Mouse (Mus musculus): ENCODE measurements at regions not wholly inside any gene's neighbourhood (a gene's known extent, or its start where the extent isn't known, plus 50 kb on each side); places are given as distances from the start of the nearest gene placed in this dataset.
A peak's percentile ranks its signal among the peaks of the same experiment; 100 is the strongest.

DNA sequence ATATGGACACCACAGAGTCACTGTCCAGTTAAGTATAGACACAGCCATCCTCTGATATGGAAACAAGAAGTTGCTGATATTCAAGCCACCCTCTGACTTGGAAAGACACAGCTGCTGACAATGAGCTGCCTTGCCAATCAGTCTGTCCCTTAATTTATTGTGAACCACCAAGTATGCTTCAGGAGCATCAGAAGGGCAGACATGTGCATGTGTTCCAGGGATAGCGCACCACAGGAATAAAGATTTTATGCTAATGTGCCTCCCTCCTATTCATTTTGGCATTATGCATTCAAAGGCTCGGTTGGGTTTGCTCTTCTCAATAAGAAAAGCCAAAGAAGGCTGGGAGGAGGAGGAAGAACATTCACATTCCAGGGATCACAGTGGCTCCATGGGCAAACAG lies 120.0 kb upstream of the Tmtc1 start:
- 71% methylated on average over 2 of the region's 2 CpGs for WGBS

DNA sequence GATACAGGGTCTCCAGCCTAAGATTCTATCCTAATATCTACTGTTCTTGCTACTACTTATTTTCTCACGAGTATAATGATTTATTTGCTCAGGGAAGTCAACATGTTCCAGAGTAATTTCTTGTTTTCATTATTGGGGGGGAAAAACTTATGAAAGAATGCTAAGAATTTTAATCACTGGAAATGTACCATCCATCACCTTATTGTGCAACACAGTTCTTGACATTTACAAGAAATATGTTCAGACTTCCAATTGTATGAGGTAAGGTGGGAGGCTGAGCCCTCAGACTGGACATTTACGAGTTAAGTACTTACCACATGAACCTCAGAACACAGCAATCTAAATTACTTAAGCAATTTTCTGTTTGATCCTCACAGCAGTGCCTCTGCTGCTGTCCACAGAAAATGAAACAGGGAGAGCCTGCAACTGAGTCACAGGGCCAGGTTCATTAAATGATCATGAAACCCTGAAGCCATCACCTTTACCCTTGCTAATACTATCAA lies 118.1 kb upstream of the Tmtc1 start:
- no peak overlapping the region for H3K4me2 ChIP-seq (replicated peaks)
- 35% methylated on average over 2 of the region's 2 CpGs for WGBS
- no peak overlapping the region for H3K27ac ChIP-seq (replicated peaks)
- H3K9ac ChIP-seq = no peak overlapping the region
- no peak for ATAC-seq (ENCODE audit: insufficient number of reproducible peaks, low FRiP score, low TSS enrichment, low read depth)
- H3K4me3 ChIP-seq (replicated peaks) = no peak overlapping the region
- no peaks in the 10 kb centered on the region for H3K9me3 ChIP-seq (replicated peaks)
- no peaks in the 10 kb centered on the region for H3K36me3 ChIP-seq
- H3K4me1 ChIP-seq = no peaks in the 10 kb centered on the region
- no peaks in the 10 kb centered on the region for H3K27me3 ChIP-seq

More for the DNA sequence above, 120.0 kb upstream of the Tmtc1 start:
- no peaks in the 10 kb centered on the region for H3K4me1 ChIP-seq
- H3K27ac ChIP-seq (replicated peaks) = no peak overlapping the region
- H3K9me3 ChIP-seq (replicated peaks) = no peaks in the 10 kb centered on the region
- no peak overlapping the region for H3K4me3 ChIP-seq (replicated peaks)
- no peak overlapping the region for H3K9ac ChIP-seq
- H3K36me3 ChIP-seq = no peaks in the 10 kb centered on the region
- ATAC-seq (ENCODE audit: insufficient number of reproducible peaks, low FRiP score, low TSS enrichment, low read depth) = no peak
- H3K4me2 ChIP-seq (replicated peaks) = no peak overlapping the region
- no peaks in the 10 kb centered on the region for H3K27me3 ChIP-seq

DNA sequence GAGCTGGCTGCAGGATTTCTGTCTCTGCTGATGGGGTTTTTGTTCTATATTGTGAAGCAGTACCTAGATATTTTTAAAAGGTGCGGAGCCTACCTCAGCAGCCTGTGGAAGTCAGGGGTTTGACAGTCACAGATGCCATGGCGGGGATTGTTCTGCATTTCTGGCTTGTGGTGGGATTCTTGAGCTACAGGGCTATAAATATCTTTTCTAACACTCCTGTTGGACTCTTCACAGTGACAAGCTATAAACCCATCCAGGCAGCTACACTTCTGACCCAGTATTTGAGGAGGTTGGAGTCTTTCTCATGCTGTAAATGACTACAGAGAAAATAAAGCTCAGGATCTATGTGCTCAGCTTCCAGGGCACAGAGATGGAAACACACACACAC lies 112.3 kb upstream of the Tmtc1 start:
- H3K27ac ChIP-seq (replicated peaks) = peak overlapping the region; percentile 83
- ATAC-seq (ENCODE audit: insufficient number of reproducible peaks, low FRiP score, low TSS enrichment, low read depth) = no peak
- no peaks in the 10 kb centered on the region for H3K9me3 ChIP-seq (replicated peaks)
- H3K9ac ChIP-seq = no peak overlapping the region
- H3K27me3 ChIP-seq = no peaks in the 10 kb centered on the region
- no peaks in the 10 kb centered on the region for H3K36me3 ChIP-seq
- H3K4me2 ChIP-seq (replicated peaks) = no peak overlapping the region
- 75% methylated on average over 2 of the region's 2 CpGs for WGBS
- H3K4me3 ChIP-seq (replicated peaks) = no peak overlapping the region
- 0 out of 2 replicates have a peak, but pooled peaks cover 10% of the 10 kb centered on the region for H3K4me1 ChIP-seq

DNA sequence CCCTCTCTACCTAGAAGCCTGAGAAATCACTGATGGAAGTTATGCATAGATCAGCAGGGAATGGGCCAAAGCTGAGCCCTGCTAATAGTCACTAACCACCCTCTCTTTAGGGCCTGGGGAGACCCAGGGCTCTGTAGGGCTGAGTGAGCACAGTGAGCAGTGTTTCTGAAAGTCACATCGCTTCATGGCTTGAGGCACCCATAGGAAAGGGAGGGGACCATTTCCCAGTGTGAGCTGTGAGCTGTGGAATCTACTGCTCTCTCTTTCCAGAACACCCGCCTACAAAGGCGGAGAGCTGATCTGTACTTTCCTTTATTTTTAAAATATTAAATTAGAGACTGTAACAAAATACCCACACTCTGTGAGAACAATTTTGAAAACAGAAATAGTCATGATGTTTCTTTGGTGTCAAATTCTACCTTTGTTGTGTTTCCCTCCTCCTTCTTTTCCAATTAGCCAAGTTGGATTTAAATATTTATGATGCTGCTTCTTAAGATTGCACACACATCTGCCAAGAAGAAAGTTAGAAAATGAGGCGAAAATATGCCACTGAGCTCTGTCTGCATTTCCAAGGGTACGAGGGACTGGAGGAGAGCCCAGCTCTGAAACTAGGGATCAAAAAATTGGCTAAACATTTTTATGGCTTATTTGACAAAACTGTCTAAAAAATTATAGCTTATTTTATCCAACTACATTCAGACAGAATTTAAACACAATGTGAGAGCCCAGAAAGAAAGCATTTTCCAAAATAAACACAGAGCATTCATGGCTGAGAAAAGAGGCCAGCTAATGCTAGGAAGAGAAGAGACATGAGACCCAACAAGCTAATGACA lies 111.7 kb upstream of the Tmtc1 start:
- H3K36me3 ChIP-seq = no peaks in the 10 kb centered on the region
- 37% methylated on average over 5 of the region's 5 CpGs for WGBS
- peak overlapping the region; percentile 83 for H3K27ac ChIP-seq (replicated peaks)
- no peaks in the 10 kb centered on the region for H3K27me3 ChIP-seq
- H3K4me2 ChIP-seq (replicated peaks) = no peak overlapping the region
- H3K4me3 ChIP-seq (replicated peaks) = no peak overlapping the region
- H3K9ac ChIP-seq = no peak overlapping the region
- peak; percentile 43 for ATAC-seq (ENCODE audit: insufficient number of reproducible peaks, low FRiP score, low TSS enrichment, low read depth)
- 0 out of 2 replicates have a peak, but pooled peaks cover 10% of the 10 kb centered on the region for H3K4me1 ChIP-seq
- H3K9me3 ChIP-seq (replicated peaks) = no peaks in the 10 kb centered on the region

DNA sequence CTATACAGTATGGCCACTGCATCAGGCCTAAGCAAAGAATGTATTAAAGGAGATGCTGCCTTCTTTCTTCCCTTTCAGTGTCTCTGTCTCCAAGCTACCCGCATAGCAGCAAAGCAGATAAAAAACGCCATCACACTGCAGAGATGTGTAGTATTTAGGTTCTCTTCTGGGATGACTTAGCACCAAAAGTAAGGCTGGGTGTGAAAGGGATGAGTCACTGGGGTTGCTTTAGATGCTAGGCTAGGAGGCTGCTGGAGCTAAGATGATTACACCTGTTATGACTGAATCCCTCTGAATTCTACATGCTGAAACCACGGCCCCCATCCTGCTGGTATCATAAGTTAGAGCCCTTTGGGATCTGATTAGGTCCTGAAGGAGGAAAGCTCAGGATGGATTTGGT lies 110.3 kb upstream of the Tmtc1 start:
- H3K27ac ChIP-seq (replicated peaks) = no peak overlapping the region
- no peak overlapping the region for H3K4me3 ChIP-seq (replicated peaks)
- WGBS = 90% methylated on average over 3 of the region's 3 CpGs
- no peaks in the 10 kb centered on the region for H3K36me3 ChIP-seq
- H3K4me2 ChIP-seq (replicated peaks) = no peak overlapping the region
- no peak for ATAC-seq (ENCODE audit: insufficient number of reproducible peaks, low FRiP score, low TSS enrichment, low read depth)
- no peaks in the 10 kb centered on the region for H3K9me3 ChIP-seq (replicated peaks)
- 0 out of 2 replicates have a peak, but pooled peaks cover 10% of the 10 kb centered on the region for H3K4me1 ChIP-seq
- no peak overlapping the region for H3K9ac ChIP-seq
- H3K27me3 ChIP-seq = no peaks in the 10 kb centered on the region

DNA sequence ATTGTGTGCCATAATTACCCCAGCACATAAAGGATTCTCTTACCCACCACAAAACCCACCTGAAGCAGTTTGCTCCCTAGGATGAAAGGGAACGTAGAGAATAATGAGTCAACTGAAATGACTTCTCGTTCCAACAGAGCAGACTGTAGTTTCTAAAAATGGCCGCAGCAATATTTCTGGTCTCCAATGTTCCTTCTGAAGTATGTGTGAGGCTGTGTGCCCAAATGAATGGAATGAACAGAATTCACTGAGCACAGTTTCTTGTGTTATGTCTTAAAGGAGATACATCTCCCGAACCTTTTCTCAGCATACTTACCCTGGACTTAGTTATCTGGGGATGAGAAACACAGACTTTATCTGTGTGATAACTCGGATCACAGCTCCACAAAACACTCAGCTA lies 109.4 kb upstream of the Tmtc1 start:
- 64% methylated on average over 5 of the region's 5 CpGs for WGBS
- H3K27ac ChIP-seq (replicated peaks) = no peak overlapping the region
- no peak overlapping the region for H3K4me3 ChIP-seq (replicated peaks)
- no peak overlapping the region for H3K9ac ChIP-seq
- no peak overlapping the region for H3K4me2 ChIP-seq (replicated peaks)
- no peaks in the 10 kb centered on the region for H3K36me3 ChIP-seq
- 0 out of 2 replicates have a peak, but pooled peaks cover 10% of the 10 kb centered on the region for H3K4me1 ChIP-seq
- no peaks in the 10 kb centered on the region for H3K27me3 ChIP-seq
- no peak for ATAC-seq (ENCODE audit: insufficient number of reproducible peaks, low FRiP score, low TSS enrichment, low read depth)
- H3K9me3 ChIP-seq (replicated peaks) = no peaks in the 10 kb centered on the region

DNA sequence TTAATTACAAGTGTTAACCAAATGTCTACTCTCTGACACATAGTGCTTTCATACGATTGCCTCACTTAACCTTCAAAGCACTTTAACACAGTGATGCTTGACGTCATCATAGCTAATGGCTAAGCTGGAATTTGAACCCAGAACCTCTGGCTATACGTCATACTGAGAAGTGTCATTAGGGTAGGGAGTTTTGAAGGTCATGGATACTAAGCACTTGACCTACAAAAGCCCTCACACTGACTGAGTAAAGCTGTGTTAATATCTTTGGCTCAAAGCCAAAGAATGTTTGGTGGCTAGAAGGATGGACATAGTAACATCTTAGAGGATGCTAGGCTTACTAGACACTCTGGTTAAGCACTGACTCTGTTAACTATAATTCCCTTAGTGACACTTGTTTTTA lies 106.9 kb upstream of the Tmtc1 start:
- Histone ChIP-seq H3K27me3 (no peaks in the 10 kb centered on the region), H3K4me3 (replicated peaks) (no peak overlapping the region), H3K9ac (no peak overlapping the region), H3K36me3 (no peaks in the 10 kb centered on the region), H3K4me2 (replicated peaks) (no peak overlapping the region), H3K27ac (replicated peaks) (no peak overlapping the region), H3K4me1 (0 out of 2 replicates have a peak, but pooled peaks cover 4% of the 10 kb centered on the region), H3K9me3 (replicated peaks) (no peaks in the 10 kb centered on the region)
- 71% methylated on average over 3 of the region's 3 CpGs for WGBS
- ATAC-seq (ENCODE audit: insufficient number of reproducible peaks, low FRiP score, low TSS enrichment, low read depth) = no peak

DNA sequence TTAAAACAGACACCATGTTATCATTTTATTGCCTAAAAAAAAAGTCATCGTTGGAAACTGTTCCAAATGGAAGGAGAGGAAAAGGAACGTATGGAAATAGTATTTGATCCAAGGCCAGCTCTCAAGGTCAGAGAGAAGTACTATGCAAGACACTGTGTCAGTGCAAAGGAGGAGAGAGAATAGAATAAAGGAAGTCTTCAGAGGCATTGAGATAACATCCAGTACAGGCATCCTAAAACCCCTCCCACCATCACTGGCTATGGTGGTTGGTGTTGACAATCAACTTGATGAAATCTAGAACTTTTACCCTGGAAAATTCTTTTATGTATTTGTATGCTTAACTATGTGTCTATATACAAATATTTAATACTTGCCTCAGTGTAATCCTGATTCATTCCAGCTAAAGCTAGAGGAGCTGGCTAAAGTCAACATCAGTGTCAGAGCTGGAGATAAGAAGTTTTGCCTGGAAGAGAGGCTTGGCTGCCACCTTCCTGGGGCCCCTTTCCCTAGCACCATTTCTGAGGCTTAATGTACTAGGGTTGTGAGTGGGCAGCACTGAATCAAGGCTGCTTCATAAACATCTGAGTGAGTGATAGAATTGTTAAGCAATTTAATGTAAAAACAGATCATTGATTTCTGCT lies 104.1 kb upstream of the Tmtc1 start:
- ATAC-seq (ENCODE audit: insufficient number of reproducible peaks, low FRiP score, low TSS enrichment, low read depth) = no peak
- H3K9me3 ChIP-seq (replicated peaks) = no peaks in the 10 kb centered on the region
- no peaks in the 10 kb centered on the region for H3K36me3 ChIP-seq
- H3K27me3 ChIP-seq = no peaks in the 10 kb centered on the region
- no peak overlapping the region for H3K9ac ChIP-seq
- no peaks in the 10 kb centered on the region for H3K4me1 ChIP-seq
- no peak overlapping the region for H3K4me3 ChIP-seq (replicated peaks)
- H3K4me2 ChIP-seq (replicated peaks) = no peak overlapping the region
- 66% methylated on average over 2 of the region's 2 CpGs for WGBS
- no peak overlapping the region for H3K27ac ChIP-seq (replicated peaks)

DNA sequence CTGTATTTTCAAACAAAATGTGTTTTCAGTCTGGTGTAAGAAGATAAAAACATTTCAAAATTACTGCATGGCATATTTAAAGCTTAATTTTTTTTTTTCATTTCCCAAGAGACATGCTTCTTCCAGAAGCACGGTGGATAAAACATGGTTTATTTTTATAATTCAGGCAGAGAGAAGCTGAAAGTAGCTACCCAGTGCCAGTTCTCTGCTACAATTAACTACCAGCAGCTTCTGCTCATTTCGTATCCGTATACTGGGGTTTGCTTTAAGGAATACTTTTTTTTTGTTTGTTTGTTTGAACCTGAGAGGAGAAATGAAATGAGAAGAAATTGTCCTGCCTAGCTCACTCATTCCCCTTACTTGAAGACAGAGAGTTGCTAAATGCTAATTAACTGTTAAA lies 98.9 kb upstream of the Tmtc1 start:
- Histone ChIP-seq H3K4me2 (replicated peaks) (no peak overlapping the region), H3K4me1 (no peaks in the 10 kb centered on the region), H3K4me3 (replicated peaks) (no peak overlapping the region), H3K27me3 (no peaks in the 10 kb centered on the region), H3K9me3 (replicated peaks) (no peaks in the 10 kb centered on the region), H3K9ac (no peak overlapping the region), H3K27ac (replicated peaks) (no peak overlapping the region), H3K36me3 (no peaks in the 10 kb centered on the region)
- ATAC-seq (ENCODE audit: insufficient number of reproducible peaks, low FRiP score, low TSS enrichment, low read depth) = no peak
- WGBS = 54% methylated on average over 3 of the region's 3 CpGs

DNA sequence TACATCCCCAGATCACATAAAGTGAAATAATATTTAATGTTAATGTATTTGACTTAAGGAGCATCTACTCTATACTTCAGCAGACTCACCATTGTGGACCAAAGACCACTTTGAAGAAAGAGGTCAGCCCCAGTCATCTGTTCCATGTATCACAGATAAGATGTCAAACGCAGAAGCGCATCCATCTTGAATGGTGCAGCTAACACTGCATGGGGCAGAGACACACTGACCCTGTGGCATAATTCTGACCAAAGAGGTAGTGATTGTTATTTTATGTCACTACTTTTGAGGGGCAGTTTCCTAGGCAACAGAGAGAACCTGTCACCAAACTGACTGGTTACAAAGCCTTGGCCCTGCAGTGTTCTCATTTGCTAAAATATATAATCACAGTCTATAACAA lies 97.8 kb upstream of the Tmtc1 start:
- Histone ChIP-seq H3K4me1 (no peaks in the 10 kb centered on the region), H3K27ac (replicated peaks) (no peak overlapping the region), H3K9ac (no peak overlapping the region), H3K27me3 (no peaks in the 10 kb centered on the region), H3K36me3 (no peaks in the 10 kb centered on the region), H3K4me3 (replicated peaks) (no peak overlapping the region), H3K4me2 (replicated peaks) (no peak overlapping the region), H3K9me3 (replicated peaks) (no peaks in the 10 kb centered on the region)
- no peak for ATAC-seq (ENCODE audit: insufficient number of reproducible peaks, low FRiP score, low TSS enrichment, low read depth)
- 96% methylated on average over 2 of the region's 2 CpGs for WGBS

DNA sequence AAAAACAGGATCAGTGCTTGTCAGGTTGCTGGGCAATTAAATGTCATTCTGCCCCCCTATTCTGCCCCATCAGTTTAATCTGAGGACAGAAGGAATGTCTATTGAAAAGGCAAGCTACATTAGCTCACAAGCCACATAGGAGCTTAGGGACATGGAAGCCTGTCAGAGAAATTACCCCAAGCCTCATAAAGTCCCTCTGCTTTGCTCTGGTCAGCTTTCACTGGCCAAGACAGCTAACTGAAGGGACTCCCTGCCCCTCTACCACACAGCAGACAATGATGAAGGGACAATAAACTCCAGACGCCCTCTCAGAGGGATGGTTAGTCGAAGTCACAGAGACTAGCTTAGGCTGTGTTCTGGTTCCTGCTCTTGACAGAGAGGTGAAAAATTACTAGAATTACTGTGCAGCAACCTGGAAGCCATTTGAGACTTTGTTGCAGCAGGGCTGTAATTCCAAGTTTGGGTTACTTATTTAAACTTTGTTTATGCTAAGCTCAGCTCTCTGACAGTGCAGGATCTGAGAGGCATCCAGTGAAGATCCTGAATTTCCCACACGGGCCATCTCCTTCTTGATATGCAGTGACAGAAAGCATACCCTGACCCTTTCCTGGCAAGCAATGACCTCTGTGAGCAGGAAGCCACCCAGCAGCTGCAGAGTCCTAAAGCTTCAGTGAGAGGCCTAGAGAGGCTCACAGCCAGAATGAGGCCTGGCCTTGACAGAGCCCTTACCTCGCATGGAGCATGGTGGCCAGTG lies 95.2 kb upstream of the Tmtc1 start:
- WGBS = 50% methylated on average over 4 of the region's 4 CpGs
- no peak overlapping the region for H3K27ac ChIP-seq (replicated peaks)
- no peak overlapping the region for H3K9ac ChIP-seq
- no peaks in the 10 kb centered on the region for H3K4me1 ChIP-seq
- no peak overlapping the region for H3K4me2 ChIP-seq (replicated peaks)
- H3K27me3 ChIP-seq = no peaks in the 10 kb centered on the region
- H3K9me3 ChIP-seq (replicated peaks) = no peaks in the 10 kb centered on the region
- ATAC-seq (ENCODE audit: insufficient number of reproducible peaks, low FRiP score, low TSS enrichment, low read depth) = no peak; the same call in 1 of the 2 replicates
- H3K36me3 ChIP-seq = no peaks in the 10 kb centered on the region
- no peak overlapping the region for H3K4me3 ChIP-seq (replicated peaks)

Measured in embryonic facial prominence, embryonic 15.5 days (tissue).